Mouse (Mus musculus) A20 (cell line): Measurements from ENCODE around the gene Fam169b.

Experiments used
- DNase-seq: peaks from one replicate; pipeline ENCODE4 v3.0.0-alpha.2; 2011; ENCODE audit warnings: low read depth, low spot score

Fam169b gene

GRCm38 (mm10) chr7:68400516-68400915 is 126.9 kb downstream of the Fam169b start:
- no peak for DNase-seq

GRCm38 (mm10) chr7:68408611-68409010 is 135.0 kb downstream of the Fam169b start:
- DNase-seq: no peak
